8 mouse cellular contexts compared by ENCODE assay signal in the genomic region with DNA sequence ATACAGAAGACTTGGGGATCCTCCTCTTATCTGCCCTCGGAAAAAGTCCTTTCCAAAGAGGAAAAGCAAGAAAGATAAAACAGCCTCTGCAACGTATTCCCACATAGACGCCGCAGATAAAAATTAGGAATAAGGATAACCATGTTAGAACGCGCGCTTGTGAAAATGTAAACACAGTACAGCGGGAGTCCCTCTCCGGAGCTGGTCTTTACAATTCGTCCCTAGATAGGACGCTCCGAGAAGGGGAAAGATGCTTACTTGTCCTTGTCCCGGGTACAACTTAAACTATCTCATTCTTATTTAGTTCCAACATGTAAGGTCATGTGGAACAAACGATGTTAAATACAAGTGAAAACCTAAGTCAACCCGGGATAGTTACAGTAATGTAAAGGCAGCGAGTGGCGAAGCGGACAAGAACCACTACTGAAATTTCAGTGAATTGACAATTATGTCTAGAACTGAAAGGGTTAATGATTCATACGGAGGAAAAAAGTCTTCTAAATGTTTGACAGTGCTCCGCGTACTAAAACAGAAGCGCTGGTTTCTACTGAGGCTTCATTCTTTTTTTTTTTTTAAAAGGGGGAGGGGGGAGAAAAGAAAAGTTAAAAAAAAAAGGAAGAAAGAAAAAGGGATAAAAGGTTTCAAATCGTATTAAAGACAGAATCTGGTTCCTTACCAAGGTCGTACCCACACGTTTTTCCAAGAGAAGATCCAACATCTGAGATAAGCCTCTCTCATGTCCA.
DNase-seq lines count a peak whose midpoint lies in the region; ATAC-seq and TF ChIP-seq lines count a peak whose summit lies in the region.

No protein-coding gene starts in this region.

- no peaks in the 10 kb centered on the region for H3K27me3 ChIP-seq in C2C12 (ENCODE audit: control insufficient read depth, insufficient read depth, insufficient read length)
- peaks cover 23% of the 10 kb centered on the region for H3K27me3 ChIP-seq in forebrain, embryonic 16.5 days (replicated peaks; ENCODE audit: control insufficient read depth, insufficient read depth, low read length)
- H3K27me3 ChIP-seq in liver, embryonic 13.5 days, result peaks cover 39% of the 10 kb centered on the region

- TF ChIP-seq CTCF in C2C12 (IDR thresholded peaks at IDR 0.05; ENCODE audit: control insufficient read depth, insufficient read depth, insufficient read length), result no peak

- H3K79me2 ChIP-seq in C2C12 (ENCODE audit: control insufficient read depth, insufficient read depth), result no peaks in the 10 kb centered on the region

- H3K4me1 ChIP-seq in forebrain, embryonic 16.5 days (replicated peaks; ENCODE audit: control insufficient read depth, insufficient read depth, low read length), result peaks cover 30% of the 10 kb centered on the region
- H3K4me1 ChIP-seq in liver, embryonic 13.5 days (replicated peaks), result peaks cover 37% of the 10 kb centered on the region

- H3K79me3 ChIP-seq in C2C12 (ENCODE audit: low read depth), result no peaks in the 10 kb centered on the region

- H3K4me2 ChIP-seq in forebrain, embryonic 16.5 days (ENCODE audit: low read length), result peak overlapping the region; percentile 78
- H3K4me2 ChIP-seq in liver, embryonic 13.5 days, result peak overlapping the region; percentile 90

- no peak for ATAC-seq in forebrain, embryonic 16.5 days
- no peak for ATAC-seq in liver, embryonic 13.5 days (ENCODE audit: low read depth)

- H3K27ac ChIP-seq in forebrain, embryonic 16.5 days (ENCODE audit: low read length), result no peak overlapping the region
- H3K27ac ChIP-seq in liver, embryonic 13.5 days, result no peak overlapping the region

- WGBS in forebrain, embryonic 16.5 days, result 1% methylated on average over 25 of the region's 25 CpGs
- WGBS in liver, embryonic 13.5 days (ENCODE audit: insufficient replicate concordance), result under 1% methylated on average over 25 of the region's 25 CpGs

- H3K9me3 ChIP-seq in forebrain, embryonic 16.5 days (ENCODE audit: control insufficient read depth, low read length), result no peaks in the 10 kb centered on the region
- no peaks in the 10 kb centered on the region for H3K9me3 ChIP-seq in liver, embryonic 13.5 days (replicated peaks)

- H3K4me3 ChIP-seq in C2C12 (ENCODE audit: insufficient read depth, poor library complexity, severe bottlenecking), result peak overlapping the region; percentile 26
- peak overlapping the region; percentile 55 for H3K4me3 ChIP-seq in forebrain, embryonic 16.5 days (replicated peaks; ENCODE audit: low read length)
- peak overlapping the region; percentile 65 for H3K4me3 ChIP-seq in liver, embryonic 13.5 days (replicated peaks)

- peak overlapping the region; percentile 58 for H3K9ac ChIP-seq in forebrain, embryonic 16.5 days (replicated peaks; ENCODE audit: low read depth, low read length)
- H3K9ac ChIP-seq in liver, embryonic 13.5 days, result peak overlapping the region; percentile 65

- peak overlapping the region; percentile 44 for H3ac ChIP-seq in C2C12 (ENCODE audit: control insufficient read depth, insufficient read length, low read depth)

- peak; percentile 57 for DNase-seq in embryo, embryonic 10.5 days (ENCODE audit: low spot score)
- DNase-seq in embryo, embryonic 11 days, result no peak
- no peak for DNase-seq in liver, embryonic 13.5 days
- no peak for DNase-seq in urinary bladder, adult 18-20 months (ENCODE audit: low spot score in 2 of 2)
- no peak for DNase-seq in layer of hippocampus, adult 18-20 months (ENCODE audit: low spot score in 2 of 2)
- no peak for DNase-seq in embryo, embryonic 10 days (ENCODE audit: low spot score)

- H3K36me3 ChIP-seq in C2C12 (ENCODE audit: control insufficient read depth, insufficient read depth), result no peaks in the 10 kb centered on the region
- no peaks in the 10 kb centered on the region for H3K36me3 ChIP-seq in forebrain, embryonic 16.5 days (ENCODE audit: control insufficient read depth, insufficient read depth)
- no peaks in the 10 kb centered on the region for H3K36me3 ChIP-seq in liver, embryonic 13.5 days

TF ChIP-seq in C2C12, 6 proteins besides CTCF, POLR2A, EP300 and RAD21:
- no peak for TF ChIP-seq USF1 (IDR thresholded peaks at IDR 0.05; ENCODE audit: low read depth)
- TF ChIP-seq FOSL1 (IDR thresholded peaks at IDR 0.05; ENCODE audit: insufficient read depth, low read length, poor library complexity, severe bottlenecking), result no peak
- TF ChIP-seq MYOG (IDR thresholded peaks at IDR 0.05; ENCODE audit: control insufficient read depth, extremely low read depth, insufficient read length), result no peak
- TF ChIP-seq CEBPB (IDR thresholded peaks at IDR 0.05; ENCODE audit: low read depth), result no peak
- no peak for TF ChIP-seq MAX (IDR thresholded peaks at IDR 0.05)
- TF ChIP-seq MYOD1 (IDR thresholded peaks at IDR 0.05; ENCODE audit: control insufficient read depth, insufficient read length, low read depth), result no peak
